In genomic region chr16:12753181-12753580, GRCm38 (mm10) we compare ENCODE assay signal across 18 mouse cellular contexts.
"Had no signal": no experiment of that assay in that cellular context is flagged by ENCODE, and none has a peak within 500 bp of the region (broad histone marks: within the 10 kb centered on the region; RNA-seq: fewer than 3 reads in every experiment).

No protein-coding gene starts in this region.

- H3K36me3 ChIP-seq: limb, embryonic 12.5 days; limb, embryonic 15.5 days; midbrain, embryonic 10.5 days; midbrain, embryonic 13.5 days; neural tube, embryonic 13.5 days had no signal

- ATAC-seq: liver, postnatal 0 days; lung, postnatal 0 days; midbrain, embryonic 13.5 days; midbrain, embryonic 16.5 days had no signal

- H3K4me2 ChIP-seq: limb, embryonic 12.5 days; limb, embryonic 15.5 days; liver, embryonic 11.5 days; lung, embryonic 14.5 days; midbrain, embryonic 13.5 days; neural tube, embryonic 13.5 days had no signal

- H3K27me3 ChIP-seq: limb, embryonic 12.5 days; limb, embryonic 15.5 days; megakaryocyte, embryonic 14.5 days; midbrain, embryonic 13.5 days; neural tube, embryonic 13.5 days had no signal

- DNase-seq: left cerebral cortex, postnatal 4 days; liver, postnatal 0 days; lung, embryonic 14.5 days; lung, postnatal 36 days; thymus, adult 18-20 months; thymus, postnatal 36 days had no signal

- H3K9me3 ChIP-seq: limb, embryonic 12.5 days; limb, embryonic 15.5 days; midbrain, embryonic 10.5 days; midbrain, embryonic 13.5 days; neural tube, embryonic 13.5 days had no signal

- H3K9ac ChIP-seq: limb, embryonic 12.5 days; limb, embryonic 15.5 days; liver, embryonic 14.5 days; liver, postnatal 0 days; lung, embryonic 14.5 days; midbrain, embryonic 13.5 days; neural tube, embryonic 13.5 days had no signal

- H3K4me3 ChIP-seq: limb, embryonic 12.5 days; limb, embryonic 15.5 days; megakaryocyte, embryonic 14.5 days; midbrain, embryonic 10.5 days; midbrain, embryonic 13.5 days; myocyte; neural tube, embryonic 13.5 days had no signal

- H3K4me1 ChIP-seq: limb, embryonic 12.5 days; limb, embryonic 15.5 days; megakaryocyte, embryonic 14.5 days; midbrain, embryonic 10.5 days; midbrain, embryonic 13.5 days; neural tube, embryonic 13.5 days had no signal

- H3K27ac ChIP-seq: kidney, postnatal 0 days; limb, embryonic 12.5 days; limb, embryonic 15.5 days; liver, embryonic 14.5 days; midbrain, embryonic 10.5 days; midbrain, embryonic 13.5 days; neural tube, embryonic 13.5 days had no signal
